Mouse (Mus musculus) large intestine, adult 2 months (tissue): ENCODE measurements around the gene Gm42957. TPM values are rescaled to one million over a fixed set of nuclear protein-coding genes. Genes with fewer than 3 reads are reported as not detected.
"Not testable (repeated sequence)": the region's sequence is repeated elsewhere in the genome, so short reads cannot be mapped to it uniquely, and the experiment has no call there.

ENCODE experiments used
- DNase-seq: peaks from one replicate; pipeline ENCODE4 v3.0.0-alpha.2; 2012; ENCODE audit warnings: low read depth, low spot score
- WGBS: fragments of 180-500 bp; shearing (Covaris S2); methylation state at CpG from one replicate; pipeline ENCODE4 v1.1.7; 2018; 5-methylcytosine and 5-hydroxymethylcytosine counted together
- polyA plus RNA-seq: library from polyadenylated mRNA; depleted of rRNA; stranded (reverse); fragments of >200 nt; gene quantifications from 2 replicates; pipeline ENCODE4 v1.2.3, GENCODE M21; 2012

The Gm42957 gene
- polyA plus RNA-seq, 1 experiment: 0.07 TPM

DNA sequence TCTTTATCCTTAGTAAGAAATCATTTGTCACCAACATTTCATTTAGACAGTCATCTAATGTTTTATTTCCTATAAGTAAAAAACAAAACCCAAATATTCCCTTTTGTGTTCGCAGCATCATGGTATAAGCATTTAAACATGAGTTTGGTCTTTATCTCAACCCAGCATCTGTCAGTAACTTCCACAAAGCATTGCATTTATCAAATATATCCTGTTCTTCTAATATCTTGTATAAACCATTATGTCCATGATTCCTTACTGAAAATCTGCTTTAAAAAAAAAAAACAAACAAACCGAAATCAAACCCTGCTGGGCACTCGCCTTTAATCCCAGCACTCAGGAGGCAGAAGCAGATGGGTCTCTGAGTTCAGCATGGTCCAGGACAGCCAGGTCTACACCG, 28.7 kb upstream of the Gm42957 start:
- no peak for DNase-seq
- 87% methylated on average over 4 of the region's 4 CpGs for WGBS

DNA sequence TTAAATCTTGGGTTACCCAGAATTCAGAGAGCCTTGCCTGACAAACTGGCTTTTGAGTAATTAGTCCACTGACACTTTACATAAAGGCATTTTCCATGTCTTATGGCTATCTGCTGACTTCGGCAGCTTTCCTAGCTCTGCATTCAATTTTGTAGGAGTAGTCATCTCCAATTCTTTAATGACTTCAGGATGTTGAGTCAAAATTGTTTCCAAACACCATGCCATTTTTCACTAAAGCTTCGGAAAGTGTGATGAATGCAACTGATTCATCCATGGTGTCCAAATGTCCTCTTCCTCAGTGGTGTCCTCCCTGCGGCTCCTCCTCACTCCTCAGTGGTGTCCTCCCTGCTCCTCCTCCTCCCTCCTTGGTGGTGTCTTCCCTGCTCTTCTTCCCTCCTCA, 17.3 kb upstream of the Gm42957 start:
- WGBS: 92% methylated on average over 3 of the region's 3 CpGs
- DNase-seq: no peak

DNA sequence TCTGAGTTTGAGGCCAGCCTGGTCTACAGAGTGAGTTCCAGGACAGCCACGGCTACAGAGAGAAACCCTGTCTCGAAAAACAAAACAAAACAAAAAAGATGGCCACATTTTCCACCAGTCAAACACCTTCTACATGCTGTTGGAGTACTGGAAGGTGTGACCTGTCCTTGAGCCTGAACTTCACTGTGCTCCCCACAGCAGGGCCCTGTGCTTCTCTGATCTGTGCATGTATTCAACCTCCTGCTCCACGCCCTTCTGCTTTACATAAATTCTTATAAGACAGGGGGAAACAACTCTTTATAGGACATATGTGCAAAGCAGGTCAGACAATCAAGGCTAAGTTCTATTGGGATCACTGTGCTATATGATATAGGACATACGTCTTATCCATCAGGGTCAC, 12.1 kb upstream of the Gm42957 start:
- no peak for DNase-seq
- WGBS: 89% methylated on average over 4 of the region's 4 CpGs

DNA sequence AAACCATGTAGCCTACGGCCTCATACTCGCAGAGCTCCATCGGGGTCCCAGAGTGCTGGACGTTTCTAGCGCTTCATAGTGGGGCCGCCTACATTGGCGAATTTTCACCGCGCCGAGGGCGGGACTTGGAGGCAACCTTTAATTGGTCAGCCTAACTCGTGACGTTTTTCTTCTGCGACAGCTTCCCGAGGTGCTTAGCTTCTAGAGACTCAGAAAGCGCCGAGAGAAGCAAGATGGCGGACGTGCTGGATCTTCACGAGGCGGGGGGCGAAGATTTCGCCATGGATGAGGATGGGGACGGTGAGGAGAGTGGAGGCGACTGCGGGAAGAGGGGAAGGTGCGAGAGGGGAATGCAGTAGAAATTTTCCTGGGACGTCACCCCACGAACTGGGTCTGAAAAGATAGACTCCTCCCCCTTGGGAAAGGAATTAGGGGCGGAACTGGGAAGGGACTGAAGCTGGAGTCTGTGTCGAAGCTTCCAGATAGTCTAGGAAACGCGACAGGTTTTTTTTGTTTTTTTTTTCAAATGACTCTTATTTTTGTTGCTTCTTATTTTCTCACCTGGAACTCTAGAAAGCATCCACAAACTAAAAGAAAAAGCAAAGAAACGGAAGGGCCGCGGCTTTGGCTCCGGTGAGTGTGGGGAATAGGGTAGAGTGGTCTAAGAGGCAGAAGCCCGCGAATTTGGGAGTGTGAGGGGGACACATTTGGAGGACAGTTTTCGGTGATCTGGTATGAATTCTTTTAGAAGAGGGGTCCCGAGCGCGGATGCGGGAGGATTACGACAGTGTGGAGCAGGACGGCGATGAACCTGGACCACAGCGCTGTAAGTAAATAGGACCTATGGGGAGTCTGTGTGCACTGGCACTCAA, 5.3 kb upstream of the Gm42957 start, which contains the start of gene Rbm8a:
Gene Rbm8a, plus strand, starts transcription at position 205 of the 872 bp plus-strand sequence.
- WGBS: under 1% methylated on average over 48 of the region's 48 CpGs
- peak; percentile 98 for DNase-seq

DNA sequence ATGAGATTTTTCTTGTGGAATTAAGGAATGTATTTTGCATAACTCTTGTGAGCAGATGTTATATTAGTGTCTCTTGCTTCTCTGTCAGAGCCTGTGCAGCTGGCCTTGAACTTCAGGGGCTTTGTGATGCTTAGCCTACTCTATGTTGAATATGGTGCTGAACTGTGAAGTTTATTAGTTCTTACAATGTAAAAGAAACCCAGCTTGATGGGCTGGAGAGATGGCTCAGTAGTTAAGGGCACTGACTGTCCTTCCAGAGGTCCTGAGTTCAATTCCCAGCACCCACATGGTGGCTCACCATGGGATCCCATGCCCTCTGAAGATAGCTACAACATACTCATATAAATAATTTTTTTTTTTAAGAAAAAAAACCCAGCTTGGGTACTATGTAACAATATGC, 3.2 kb upstream of the Gm42957 start:
- no peak for DNase-seq

DNA sequence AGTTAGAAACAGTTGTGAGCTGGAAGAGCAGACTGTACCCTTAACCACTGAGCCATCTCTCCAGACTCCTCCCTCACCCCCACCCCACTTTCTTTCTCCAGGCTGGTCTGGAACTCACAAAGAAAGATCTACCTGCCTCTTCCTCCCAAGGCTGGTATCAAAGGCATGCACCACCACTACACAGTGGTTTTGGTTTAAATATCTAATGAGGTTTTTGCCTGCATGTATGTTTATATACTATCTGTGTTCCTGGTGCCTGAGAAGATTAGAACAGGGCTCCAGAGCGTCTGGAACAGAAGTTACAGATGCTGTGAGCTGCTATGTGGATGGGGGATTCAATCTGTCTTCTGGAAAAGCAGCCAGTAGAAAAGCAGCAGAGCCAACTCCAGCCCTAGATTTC, 1.3 kb upstream of the Gm42957 start:
- DNase-seq: no peak
- WGBS: 70% methylated on average over 1 of the region's 1 CpGs

DNA sequence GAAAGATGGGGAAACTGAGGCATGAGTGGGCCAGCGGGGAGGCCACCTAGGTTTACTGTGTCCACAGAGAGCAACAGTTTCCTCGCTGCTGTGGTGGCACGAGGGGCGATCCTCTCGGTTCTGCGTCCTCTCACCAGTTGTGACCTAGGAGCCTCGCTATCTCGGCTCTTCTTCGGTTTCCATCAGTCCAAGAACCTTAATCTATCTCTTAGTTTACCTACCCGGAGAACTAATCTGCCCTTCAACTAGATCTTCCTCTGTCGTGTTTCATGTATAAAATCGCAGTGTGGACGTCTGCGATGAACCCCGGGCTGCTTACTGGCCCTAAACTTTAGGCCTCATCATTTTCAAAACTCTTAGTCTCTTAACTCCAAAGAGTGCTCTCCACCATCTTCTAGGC, 632 bp downstream of the Gm42957 start:
- WGBS: 3% methylated on average over 15 of the region's 15 CpGs
- DNase-seq: no peak

DNA sequence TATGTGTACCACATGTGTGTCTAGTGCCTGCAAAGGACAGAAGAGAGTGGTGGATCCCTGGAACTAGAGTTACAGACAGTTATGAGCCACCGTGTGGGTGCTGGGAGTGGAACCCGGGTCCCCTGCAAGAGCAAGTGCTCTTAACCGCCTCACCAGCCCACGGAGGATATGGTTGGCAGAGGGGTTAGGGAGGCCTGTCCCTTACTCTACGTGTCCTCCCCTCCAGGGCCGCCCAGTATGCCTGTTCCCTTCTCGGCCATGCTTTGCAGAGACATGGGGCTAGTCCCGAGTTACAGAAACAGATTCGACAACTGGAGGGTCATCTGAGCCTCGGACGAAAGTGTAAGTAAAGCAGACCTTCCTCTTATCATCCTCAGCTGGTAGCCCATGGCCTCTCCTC, 1.2 kb downstream of the Gm42957 start:
- 47% methylated on average over 11 of the region's 11 CpGs for WGBS
- no peak for DNase-seq

DNA sequence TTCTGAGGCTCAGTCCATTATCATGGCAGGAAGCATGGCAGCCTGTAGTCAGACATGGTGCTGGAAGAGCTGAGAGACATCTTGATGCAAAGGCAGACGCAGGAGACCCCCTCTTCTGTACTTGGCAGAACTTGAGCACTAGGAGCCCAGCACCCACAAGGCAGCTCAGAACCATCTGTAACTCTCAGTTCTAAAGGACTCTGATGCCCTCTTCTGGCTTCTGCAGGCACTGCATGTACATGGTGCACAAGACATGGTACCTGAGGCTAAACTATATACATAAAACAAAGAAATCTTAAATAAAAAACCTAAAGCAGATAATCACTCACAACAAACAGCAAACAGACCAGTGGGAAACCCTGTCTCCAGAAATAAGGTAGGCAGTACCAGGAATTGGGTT, 3.9 kb downstream of the Gm42957 start:
- no peak for DNase-seq

DNA sequence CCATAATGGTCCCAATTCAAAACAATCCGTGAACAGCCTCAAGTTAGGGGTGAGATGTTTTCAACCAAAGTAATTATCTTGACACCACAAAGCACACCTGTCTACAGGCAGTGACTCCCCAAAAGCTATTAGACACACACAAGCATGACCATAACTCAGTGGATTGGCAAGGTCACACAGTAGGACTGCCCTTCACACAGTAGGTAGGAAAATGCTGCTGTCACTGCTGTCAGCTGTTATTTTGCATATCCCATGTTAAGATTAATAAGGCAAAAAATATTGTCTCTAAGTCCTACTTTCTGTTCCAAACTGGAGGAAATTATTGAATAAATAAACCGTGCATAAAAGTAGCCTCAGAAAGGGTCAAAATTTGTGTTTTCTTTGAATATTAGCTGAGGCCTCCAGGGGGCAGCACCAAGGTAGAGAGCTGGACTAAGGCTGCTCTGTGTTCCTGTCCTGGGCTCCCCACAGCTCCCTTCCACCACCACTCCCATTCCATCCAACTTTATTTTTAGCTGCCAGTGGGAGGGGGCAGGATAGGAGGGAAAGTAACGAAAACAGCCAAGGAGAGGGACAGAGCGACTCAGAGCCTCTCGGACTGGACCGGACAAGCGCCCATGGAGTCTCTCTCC, 9.9 kb downstream of the Gm42957 start, which contains the start of gene Itga10:
Gene Itga10, plus strand, starts transcription at position 567 of the 632 bp plus-strand sequence.
- 66% methylated on average over 7 of the region's 7 CpGs for WGBS
- DNase-seq: no peak

More for the DNA sequence above, 3.9 kb downstream of the Gm42957 start:
- whole genome bisulfite sequencing: 85% methylated on average over 1 of the region's 1 CpGs

DNA sequence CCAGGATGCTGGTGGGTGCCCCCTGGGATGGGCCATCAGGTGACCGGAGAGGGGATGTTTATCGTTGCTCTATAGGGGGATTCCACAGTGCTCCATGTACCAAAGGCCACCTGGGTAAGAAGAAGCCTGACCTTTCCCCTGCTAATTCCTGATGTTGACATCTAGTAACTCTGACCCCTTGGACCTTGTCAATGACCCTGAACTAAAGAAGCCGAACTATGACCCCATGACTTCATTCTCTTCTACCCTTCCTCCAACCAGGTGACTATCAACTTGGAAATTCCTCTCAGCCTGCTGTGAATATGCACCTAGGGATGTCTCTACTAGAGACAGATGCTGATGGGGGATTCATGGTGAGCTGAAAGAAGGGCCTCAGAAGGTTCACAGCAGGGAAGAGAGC, 12.1 kb downstream of the Gm42957 start:
- no peak for DNase-seq
- 83% methylated on average over 3 of the region's 3 CpGs for WGBS

DNA sequence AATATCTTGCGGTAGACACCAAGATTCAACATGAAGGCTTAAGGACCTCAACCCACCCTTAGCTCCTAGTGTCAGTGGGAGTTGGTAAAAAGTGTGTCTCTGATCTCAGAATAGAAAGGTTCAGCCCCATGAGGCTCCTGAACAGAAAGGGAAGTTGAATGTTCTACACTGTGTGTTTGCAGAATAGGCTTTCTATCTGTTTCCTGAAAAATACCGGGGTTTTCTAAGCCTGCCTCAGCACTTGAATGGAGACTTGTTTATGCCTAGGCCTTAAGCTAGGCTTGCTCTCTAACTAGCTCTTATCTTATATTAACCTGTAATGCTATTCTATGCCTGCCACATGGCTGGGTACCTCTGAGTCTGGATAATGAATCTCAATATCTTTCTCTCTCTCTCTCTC, 25.6 kb downstream of the Gm42957 start:
- DNase-seq: no peak
- WGBS: 78% methylated on average over 2 of the region's 2 CpGs

DNA sequence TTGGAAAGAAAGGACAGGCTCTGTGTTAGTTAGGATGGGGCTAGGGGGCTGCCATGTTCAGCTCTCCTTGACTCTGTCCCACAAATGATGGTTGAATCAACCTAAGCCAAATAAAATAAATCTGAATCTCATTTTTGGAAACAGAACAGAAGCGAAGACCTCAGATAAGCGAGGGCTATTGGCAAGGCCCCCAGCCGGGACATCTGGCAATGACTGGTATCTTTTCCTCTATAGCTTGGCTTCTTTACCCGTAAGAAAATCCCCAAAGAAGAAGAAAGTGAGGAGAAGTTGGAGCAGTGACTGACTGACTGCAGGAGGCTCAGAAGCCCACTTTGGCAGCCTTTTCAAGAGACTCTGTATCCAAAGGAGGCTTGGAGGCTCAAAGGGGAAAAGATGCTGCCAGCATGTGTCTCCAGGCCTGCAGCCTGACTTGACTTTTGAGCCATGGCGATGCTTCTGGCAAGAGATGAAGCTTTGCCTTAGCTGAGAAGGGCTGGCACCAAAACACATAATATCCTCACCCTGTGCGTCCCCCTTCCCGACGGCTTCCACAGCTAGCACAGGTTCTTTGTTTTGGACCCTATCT, 27.6 kb downstream of the Gm42957 start:
- 58% methylated on average over 8 of the region's 8 CpGs for WGBS
- DNase-seq: no peak

DNA sequence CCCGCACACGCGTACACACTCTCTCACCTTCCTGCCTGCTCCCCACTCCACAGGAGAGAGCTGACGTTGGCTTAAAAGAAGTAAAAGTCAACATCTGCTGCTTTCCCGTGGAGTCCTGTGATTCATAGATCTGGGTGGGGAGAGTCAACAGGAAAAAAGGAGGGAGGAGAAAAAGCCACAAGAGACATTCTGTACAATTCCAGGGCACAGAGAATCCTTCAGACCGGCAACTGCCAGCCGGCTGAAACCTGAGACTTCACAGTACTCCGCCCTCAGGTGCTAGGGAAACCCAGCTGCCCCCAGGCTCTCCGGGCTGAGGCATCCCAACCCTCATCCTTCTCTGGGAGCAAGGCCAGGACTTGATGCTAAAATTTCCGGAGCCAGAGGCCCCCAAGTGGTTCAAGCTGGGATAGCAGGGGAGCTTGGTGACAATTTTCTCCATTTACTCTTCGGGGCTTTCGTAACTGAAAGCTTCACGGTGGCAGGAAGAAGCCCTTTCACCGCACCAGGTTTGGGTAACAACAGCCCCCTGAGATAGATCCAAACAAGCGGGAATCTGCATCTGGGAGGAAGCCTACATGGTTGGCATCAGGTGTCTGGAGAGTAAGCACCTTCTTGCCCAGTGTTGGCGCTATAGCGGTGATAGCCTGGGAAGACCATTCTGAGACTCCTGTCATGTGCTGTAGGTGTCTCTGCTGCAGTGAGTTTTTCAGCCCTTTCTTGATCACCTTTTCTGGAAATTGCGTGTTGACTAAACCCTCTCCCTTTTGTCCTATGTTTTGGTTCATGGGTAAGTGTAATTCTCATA, 28.4 kb downstream of the Gm42957 start:
- 5% methylated on average over 18 of the region's 18 CpGs for WGBS
- no peak for DNase-seq

DNA sequence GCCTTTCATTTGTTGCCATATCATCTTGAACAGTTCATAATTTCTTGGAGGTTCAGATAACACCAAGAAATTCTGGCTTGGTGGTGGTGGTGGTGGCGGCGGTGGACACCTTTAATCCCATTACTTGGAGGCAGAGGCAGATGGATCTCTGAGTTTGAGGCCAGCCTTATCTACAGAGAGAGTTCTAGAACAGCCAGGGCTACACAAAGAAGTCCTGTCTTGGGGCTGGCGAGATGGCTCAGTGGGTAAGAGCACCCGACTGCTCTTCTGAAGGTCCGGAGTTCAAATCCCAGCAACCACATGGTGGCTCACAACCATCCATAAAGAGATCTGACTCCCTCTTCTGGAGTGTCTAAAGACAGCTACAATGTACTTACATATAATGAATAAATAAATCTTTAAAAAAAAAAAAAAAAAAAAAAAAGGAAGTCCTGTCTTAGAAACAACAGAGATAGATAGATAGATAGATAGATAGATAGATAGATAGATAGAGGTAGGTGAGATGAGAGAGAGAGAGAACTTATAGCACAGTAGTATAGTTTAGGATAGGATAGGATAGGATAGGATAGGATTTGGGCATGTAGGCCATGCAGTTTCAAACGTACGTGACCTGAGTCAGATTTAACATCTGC, 30.6 kb downstream of the Gm42957 start:
- 86% methylated on average over 7 of the region's 7 CpGs for WGBS
- DNase-seq: not testable (repeated sequence)

DNA sequence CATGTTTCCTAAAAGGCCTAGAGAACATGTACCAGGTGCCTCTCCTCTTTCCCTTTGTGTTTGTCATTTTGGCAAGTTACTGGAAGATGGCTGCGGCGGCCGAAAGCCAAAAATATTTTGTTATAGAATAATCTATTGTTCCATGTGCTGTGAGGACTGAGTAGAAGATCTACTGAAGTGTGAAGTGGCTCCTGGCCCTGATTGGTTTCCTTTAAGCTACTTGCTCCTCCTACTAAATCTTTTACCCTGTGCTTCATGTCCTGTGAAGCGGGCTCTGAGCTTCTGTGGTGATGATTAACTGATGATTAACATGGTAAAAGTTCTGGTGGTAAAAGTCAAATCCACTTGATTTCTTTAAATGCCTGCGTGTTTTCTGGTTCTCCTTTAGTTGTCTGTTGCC, 31.6 kb downstream of the Gm42957 start:
- WGBS: 90% methylated on average over 5 of the region's 5 CpGs

DNA sequence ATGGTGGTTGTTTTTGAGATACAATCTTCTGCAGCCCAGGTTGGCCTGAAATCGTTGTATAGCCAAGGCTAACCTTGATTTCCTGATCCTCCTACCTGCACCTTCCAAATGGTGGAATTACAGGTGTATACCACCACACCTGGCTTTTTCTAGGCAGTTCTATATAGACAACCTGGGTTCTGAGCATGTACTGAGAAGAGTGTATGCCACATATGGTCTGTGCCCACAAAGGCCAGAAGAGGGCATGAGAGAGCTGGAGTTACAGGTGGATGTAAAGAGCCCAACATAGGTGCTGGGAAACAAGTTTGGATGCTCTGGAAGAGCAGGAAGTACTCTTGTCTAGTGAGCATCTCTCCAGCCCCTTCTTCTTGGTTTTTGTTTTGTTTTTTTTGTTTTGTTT, 32.0 kb downstream of the Gm42957 start:
- no peak for DNase-seq

More for the DNA sequence above, 31.6 kb downstream of the Gm42957 start:
- DNase-seq: no peak

DNA sequence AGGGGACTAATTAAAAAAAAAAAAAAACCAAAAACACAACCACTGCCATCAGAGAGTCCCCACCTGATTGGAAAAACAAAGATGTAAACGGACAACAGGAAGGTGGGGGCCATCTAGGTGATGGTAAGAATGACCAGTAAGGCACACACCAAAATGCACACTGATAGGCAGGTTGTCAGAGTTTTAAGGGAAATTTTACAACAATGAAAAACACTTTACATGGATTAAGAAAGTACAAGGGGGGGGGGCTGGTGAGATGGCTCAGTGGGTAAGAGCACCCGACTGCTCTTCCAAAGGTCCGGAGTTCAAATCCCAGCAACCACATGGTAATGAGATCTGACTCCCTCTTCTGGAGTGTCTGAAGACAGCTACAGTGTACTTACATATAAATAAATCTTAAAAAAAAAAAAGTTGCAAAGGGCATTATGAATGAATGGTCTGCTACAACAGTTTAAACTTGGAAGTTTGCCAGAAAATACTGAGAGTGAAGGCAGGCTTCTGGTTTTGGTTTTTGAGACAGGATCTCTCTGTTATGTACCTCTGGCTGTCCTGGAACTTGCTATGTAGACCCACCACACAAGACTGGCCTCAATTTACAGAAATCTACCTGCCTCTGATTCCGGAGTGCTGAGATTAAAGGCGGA, 33.3 kb downstream of the Gm42957 start:
- DNase-seq: no peak
- 85% methylated on average over 5 of the region's 5 CpGs for WGBS

More for the DNA sequence above, 32.0 kb downstream of the Gm42957 start:
- 40% methylated on average over 1 of the region's 1 CpGs for WGBS
